Mouse (Mus musculus): ENCODE results near the gene Sord.

Gene Sord

GRCm38 (mm10) chr2:122240735-122241134 lies 6.2 kb downstream of the Sord start:
- DNase-seq (ENCODE audit: low read depth) = no peak

- no peak for DNase-seq (ENCODE audit: low read depth)
Observed at GRCm38 (mm10) chr2:122241226-122241625, 6.7 kb downstream of the Sord start.

GRCm38 (mm10) chr2:122241935-122242334 lies 7.4 kb downstream of the Sord start:
- no peak for DNase-seq (ENCODE audit: low read depth)

- peak; percentile 88 for DNase-seq (ENCODE audit: low read depth)
Observed at GRCm38 (mm10) chr2:122243671-122244131, 9.2 kb downstream of the Sord start.

GRCm38 (mm10) chr2:122247786-122248185 lies 13.2 kb downstream of the Sord start:
- no peak for DNase-seq (ENCODE audit: low read depth)

GRCm38 (mm10) chr2:122255997-122256396 lies 21.4 kb downstream of the Sord start:
- no peak for DNase-seq (ENCODE audit: low read depth)

GRCm38 (mm10) chr2:122260729-122261128 lies 26.2 kb downstream of the Sord start:
- no peak for DNase-seq (ENCODE audit: low read depth)

GRCm38 (mm10) chr2:122264690-122265089 lies 30.1 kb downstream of the Sord start:
- DNase-seq (ENCODE audit: low read depth) = no peak

GRCm38 (mm10) chr2:122266407-122267193 lies 32.1 kb downstream of the Sord start:
- DNase-seq (ENCODE audit: low read depth) = no peak

- DNase-seq (ENCODE audit: low read depth) = no peak
Observed at GRCm38 (mm10) chr2:122278769-122279168, 44.2 kb downstream of the Sord start.

GRCm38 (mm10) chr2:122284091-122284490 lies 49.5 kb downstream of the Sord start:
- no peak for DNase-seq (ENCODE audit: low read depth)

- no peak for DNase-seq (ENCODE audit: low read depth)
Observed at GRCm38 (mm10) chr2:122286137-122286536, 51.6 kb downstream of the Sord start.

- no peak for DNase-seq (ENCODE audit: low read depth)
Observed at GRCm38 (mm10) chr2:122294916-122295315, 60.4 kb downstream of the Sord start.

GRCm38 (mm10) chr2:122297271-122298095 lies 62.9 kb downstream of the Sord start:
- no peak for DNase-seq (ENCODE audit: low read depth)

- DNase-seq (ENCODE audit: low read depth) = no peak
Observed at GRCm38 (mm10) chr2:122298096-122298499, 63.5 kb downstream of the Sord start, which contains the start of gene Duox2. TSS of gene Duox2 (minus strand) at chr2:122298449.

- DNase-seq (ENCODE audit: low read depth) = peak; percentile 19
Observed at GRCm38 (mm10) chr2:122298596-122299490, 64.3 kb downstream of the Sord start, which contains the start of gene Duoxa2. TSS of gene Duoxa2 (plus strand) at chr2:122298900.

GRCm38 (mm10) chr2:122299911-122300655 lies 65.5 kb downstream of the Sord start:
- DNase-seq (ENCODE audit: low read depth) = no peak

- no peak for DNase-seq (ENCODE audit: low read depth)
Observed at GRCm38 (mm10) chr2:122300656-122301020, 66.1 kb downstream of the Sord start.

- DNase-seq (ENCODE audit: low read depth) = no peak
Observed at GRCm38 (mm10) chr2:122301081-122301920, 66.8 kb downstream of the Sord start.

- DNase-seq (ENCODE audit: low read depth) = no peak
Observed at GRCm38 (mm10) chr2:122301921-122302573, 67.5 kb downstream of the Sord start.

Measured in NIH3T3 (cell line).